ENCODE assay signal across 14 mouse cellular contexts in genomic region chr13:24906831-24907570, GRCm38 (mm10). TPM values are rescaled to one million over a fixed set of nuclear protein-coding genes. Genes with fewer than 3 reads are reported as not detected.
DNase-seq lines count a peak whose midpoint lies in the region; ATAC-seq lines count a peak whose summit lies in the region.
"Had no signal": no experiment of that assay in that cellular context is flagged by ENCODE, and none has a peak within 500 bp of the region (broad histone marks: within the 10 kb centered on the region; RNA-seq: fewer than 3 reads in every experiment).

No protein-coding gene starts in this region.

- H3K27me3 ChIP-seq in hindbrain, embryonic 16.5 days (replicated peaks; ENCODE audit: control insufficient read depth, insufficient read depth, low read length): no peaks in the 10 kb centered on the region
- no peaks in the 10 kb centered on the region for H3K27me3 ChIP-seq in hindbrain, embryonic 10.5 days (ENCODE audit: insufficient read depth, poor library complexity, severe bottlenecking)
- H3K27me3 ChIP-seq in midbrain, embryonic 14.5 days (ENCODE audit: control insufficient read depth, insufficient read depth, low read length): no peaks in the 10 kb centered on the region
- H3K27me3 ChIP-seq in midbrain, embryonic 10.5 days (ENCODE audit: low read depth, poor library complexity, severe bottlenecking): no peaks in the 10 kb centered on the region
- H3K27me3 ChIP-seq: embryonic facial prominence, embryonic 13.5 days; forebrain, embryonic 12.5 days; neural tube, embryonic 12.5 days had no signal

- no peak overlapping the region for H3K4me3 ChIP-seq in hindbrain, embryonic 16.5 days (ENCODE audit: low read length)
- no peak overlapping the region for H3K4me3 ChIP-seq in hindbrain, embryonic 10.5 days
- H3K4me3 ChIP-seq in midbrain, embryonic 14.5 days (replicated peaks; ENCODE audit: low read depth, low read length): no peak overlapping the region
- H3K4me3 ChIP-seq in midbrain, embryonic 10.5 days: no peak overlapping the region
- H3K4me3 ChIP-seq: embryonic facial prominence, embryonic 13.5 days; forebrain, embryonic 12.5 days; neural tube, embryonic 12.5 days had no signal

- DNase-seq in hindbrain, embryonic 10.5 days (ENCODE audit: low spot score): no peak
- DNase-seq in midbrain, embryonic 14.5 days: peak; percentile 8
- DNase-seq in midbrain, embryonic 10.5 days (ENCODE audit: low spot score): no peak
- DNase-seq in adrenal gland, postnatal 36 days: peak; percentile 50 to 62
- DNase-seq in lung, postnatal 36 days: peak; percentile 33
- DNase-seq in urinary bladder, adult 2 months (ENCODE audit: low spot score): no peak
- DNase-seq: heart, postnatal 14 days; layer of hippocampus, adult 9-11 months; liver; spleen, adult 18-20 months had no signal

- peak; percentile 63; the same call in 1 of the 2 replicates for ATAC-seq in hindbrain, embryonic 16.5 days
- no peak for ATAC-seq in midbrain, embryonic 14.5 days (ENCODE audit: low FRiP score, low TSS enrichment)

- no peaks in the 10 kb centered on the region for H3K4me1 ChIP-seq in hindbrain, embryonic 16.5 days (ENCODE audit: control insufficient read depth, insufficient read depth, low read depth, low read length)
- H3K4me1 ChIP-seq in hindbrain, embryonic 10.5 days (replicated peaks): 0 out of 2 replicates have a peak, but pooled peaks cover 4% of the 10 kb centered on the region
- H3K4me1 ChIP-seq in midbrain, embryonic 14.5 days (ENCODE audit: control insufficient read depth, insufficient read depth, low read length): no peaks in the 10 kb centered on the region
- H3K4me1 ChIP-seq in midbrain, embryonic 10.5 days: peaks cover 12% of the 10 kb centered on the region
- H3K4me1 ChIP-seq: embryonic facial prominence, embryonic 13.5 days; forebrain, embryonic 12.5 days; neural tube, embryonic 12.5 days had no signal

- H3K9ac ChIP-seq in hindbrain, embryonic 16.5 days (ENCODE audit: low read depth, low read length): no peak overlapping the region
- H3K9ac ChIP-seq in midbrain, embryonic 14.5 days (replicated peaks; ENCODE audit: low read length): no peak overlapping the region
- H3K9ac ChIP-seq: embryonic facial prominence, embryonic 13.5 days; forebrain, embryonic 12.5 days; neural tube, embryonic 12.5 days had no signal

- H3K36me3 ChIP-seq in hindbrain, embryonic 16.5 days (ENCODE audit: control insufficient read depth, insufficient read depth, low read length): 0 out of 2 replicates have a peak, but pooled peaks cover 2% of the 10 kb centered on the region
- peaks cover 11% of the 10 kb centered on the region for H3K36me3 ChIP-seq in hindbrain, embryonic 10.5 days
- H3K36me3 ChIP-seq in midbrain, embryonic 14.5 days (ENCODE audit: control insufficient read depth, insufficient read depth, low read length): 0 out of 2 replicates have a peak, but pooled peaks cover 13% of the 10 kb centered on the region
- peaks cover 20% of the 10 kb centered on the region for H3K36me3 ChIP-seq in midbrain, embryonic 10.5 days

- H3K9me3 ChIP-seq in hindbrain, embryonic 16.5 days (ENCODE audit: control insufficient read depth, low read length): no peaks in the 10 kb centered on the region
- H3K9me3 ChIP-seq in hindbrain, embryonic 10.5 days: no peaks in the 10 kb centered on the region
- H3K9me3 ChIP-seq in midbrain, embryonic 14.5 days (ENCODE audit: control insufficient read depth, low read length): no peaks in the 10 kb centered on the region
- H3K9me3 ChIP-seq in midbrain, embryonic 10.5 days (replicated peaks): no peaks in the 10 kb centered on the region
- H3K9me3 ChIP-seq: embryonic facial prominence, embryonic 13.5 days; forebrain, embryonic 12.5 days; neural tube, embryonic 12.5 days had no signal

- H3K27ac ChIP-seq in hindbrain, embryonic 16.5 days (ENCODE audit: low read depth, low read length): no peak overlapping the region
- no peak overlapping the region for H3K27ac ChIP-seq in hindbrain, embryonic 10.5 days
- H3K27ac ChIP-seq in midbrain, embryonic 14.5 days (replicated peaks; ENCODE audit: low read depth, low read length): no peak overlapping the region
- no peak overlapping the region for H3K27ac ChIP-seq in midbrain, embryonic 10.5 days (replicated peaks)
- H3K27ac ChIP-seq: embryonic facial prominence, embryonic 13.5 days; forebrain, embryonic 12.5 days; neural tube, embryonic 12.5 days had no signal

- H3K4me2 ChIP-seq in hindbrain, embryonic 16.5 days (ENCODE audit: low read length): no peak overlapping the region
- H3K4me2 ChIP-seq in midbrain, embryonic 14.5 days (ENCODE audit: low read length): no peak overlapping the region
- H3K4me2 ChIP-seq: embryonic facial prominence, embryonic 13.5 days; forebrain, embryonic 12.5 days; neural tube, embryonic 12.5 days had no signal

- WGBS in hindbrain, embryonic 16.5 days: 78% methylated on average over 11 of the region's 11 CpGs
- 80% methylated on average over 11 of the region's 11 CpGs for WGBS in hindbrain, embryonic 10.5 days
- WGBS in midbrain, embryonic 14.5 days: 65% methylated on average over 11 of the region's 11 CpGs
- 80% methylated on average over 11 of the region's 11 CpGs for WGBS in midbrain, embryonic 10.5 days

RNA-seq across cellular contexts. Expression of gene Aldh5a1, which starts 30.5 kb away (rescaled TPM):
- polyA plus RNA-seq in hindbrain, embryonic 16.5 days (2015; fragmentation: Nextera tagmentation; extraction: Ambion mirVana): 15.4 and 15.8 TPM in 2 replicates
- 7.0 and 7.3 TPM in 2 replicates for polyA plus RNA-seq in hindbrain, embryonic 10.5 days (2016; fragmentation: Nextera tagmentation; extraction: Ambion mirVana)
- polyA plus RNA-seq in midbrain, embryonic 14.5 days (2014; fragmentation: Nextera tagmentation; extraction: Ambion mirVana): 12.1 and 16.5 TPM in 2 replicates
- polyA plus RNA-seq in midbrain, embryonic 10.5 days (2016; fragmentation: Nextera tagmentation; extraction: Ambion mirVana): 7.1 and 8.2 TPM in 2 replicates
- total RNA-seq in adrenal gland, postnatal 36 days (2021): 10 to 100 TPM; 12.7 to 18.4 TPM
- 6.1 TPM in 2 replicates for polyA plus RNA-seq in urinary bladder, adult 2 months (2012; rRNA removed)

RNA-seq across cellular contexts. Expression of gene Gpld1, which starts 36.0 kb away (rescaled TPM):
- polyA plus RNA-seq in hindbrain, embryonic 16.5 days (2015; fragmentation: Nextera tagmentation; extraction: Ambion mirVana): 2.6 and 3.0 TPM in 2 replicates
- 0.50 and 0.51 TPM in 2 replicates for polyA plus RNA-seq in hindbrain, embryonic 10.5 days (2016; fragmentation: Nextera tagmentation; extraction: Ambion mirVana)
- 1.3 and 1.5 TPM in 2 replicates for polyA plus RNA-seq in midbrain, embryonic 14.5 days (2014; fragmentation: Nextera tagmentation; extraction: Ambion mirVana)
- polyA plus RNA-seq in midbrain, embryonic 10.5 days (2016; fragmentation: Nextera tagmentation; extraction: Ambion mirVana): 0.21 TPM in 2 replicates
- total RNA-seq in adrenal gland, postnatal 36 days (2021): 1 to 10 TPM; 2.8 to 3.7 TPM
- polyA plus RNA-seq in urinary bladder, adult 2 months (2012; rRNA removed): 13.7 and 15.2 TPM in 2 replicates

Comparison
In these comparisons a context has a peak if more than half of its experiments do, and no peak if none do; other contexts are left out.
1. DNase-seq: peak in midbrain, embryonic 14.5 days (single experiment), adrenal gland, postnatal 36 days (2 of 2) and lung, postnatal 36 days (single experiment); none in hindbrain, embryonic 10.5 days (single experiment), midbrain, embryonic 10.5 days (single experiment) and urinary bladder, adult 2 months (single experiment).